Mouse (Mus musculus) MEL (cell line): ENCODE data around the gene Fam78b. TPM values are rescaled to one million over a fixed set of nuclear protein-coding genes. Genes with fewer than 3 reads are reported as not detected.

ENCODE experiments used
- DNase-seq: peaks from one replicate; pipeline ENCODE4 v3.0.0; 2011; ENCODE audit warnings: low read depth, low spot score
- H3K27ac ChIP-seq: 2 replicates; pipeline ENCODE4 v1.5.1; 2012; ENCODE audit warnings: low read depth, mild to moderate bottlenecking, control low read depth, low read length, moderate library complexity; ENCODE audit not compliant: control insufficient read depth
- H3K27me3 ChIP-seq, 2 experiments: fragments of 150-350 bp in 1 of 2; sonication (generic) in 1 of 2; 2 replicates each; pipeline ENCODE4 v1.6.1; 2012; ENCODE audit warnings: low read length in 2 of 2, mild to moderate bottlenecking in 2 of 2, improper control_type of control experiment in 1 of 2, moderate library complexity in 1 of 2; ENCODE audit not compliant: insufficient read depth in 2 of 2, control insufficient read depth in 1 of 2
- H3K36me3 ChIP-seq, 2 experiments: 2 replicates each; pipeline ENCODE4 v1.6.1; 2012 to 2014; ENCODE audit warnings: low read length in 2 of 2, improper control_type of control experiment in 1 of 2, inconsistent platforms in 1 of 2, mild to moderate bottlenecking in 1 of 2; ENCODE audit not compliant: insufficient read depth in 2 of 2, control insufficient read depth in 1 of 2
- H3K4me1 ChIP-seq, 2 experiments: fragments of 150-350 bp in 1 of 2; sonication (generic) in 1 of 2; 2 replicates each; pipeline ENCODE4 v1.6.1; 2012; ENCODE audit warnings: low read length in 2 of 2, improper control_type of control experiment in 1 of 2, mild to moderate bottlenecking in 1 of 2; ENCODE audit not compliant: insufficient read depth in 2 of 2, control insufficient read depth in 1 of 2
- H3K4me3 ChIP-seq, 2 experiments: fragments of 150-350 bp in 1 of 2; sonication (generic) in 1 of 2; 2 replicates each; pipeline ENCODE4 v1.5.1; 2012; ENCODE audit warnings: low read depth in 2 of 2, low read length in 2 of 2, mild to moderate bottlenecking in 2 of 2, moderate library complexity in 2 of 2, control low read depth in 1 of 2, improper control_type of control experiment in 1 of 2; ENCODE audit not compliant: control insufficient read depth in 1 of 2, insufficient read depth in 1 of 2
- H3K79me2 ChIP-seq: 2 replicates; pipeline ENCODE4 v1.6.1; 2012; ENCODE audit warnings: mild to moderate bottlenecking, low read length, moderate library complexity; ENCODE audit not compliant: control insufficient read depth, poor library complexity, insufficient read depth
- H3K9ac ChIP-seq: 2 replicates; pipeline ENCODE4 v1.6.1; 2012; ENCODE audit warnings: low read depth, mild to moderate bottlenecking, control low read depth, low read length, moderate library complexity; ENCODE audit not compliant: control insufficient read depth, poor library complexity, severe bottlenecking
- H3K9me3 ChIP-seq: fragments of 150-350 bp; sonication (generic); replicated peaks from 2 replicates; pipeline ENCODE4 v1.6.1; 2012; ENCODE audit warnings: mild to moderate bottlenecking, low read length, improper control_type of control experiment, moderate library complexity; ENCODE audit not compliant: insufficient read depth
- E2F4 ChIP-seq: IDR thresholded peaks from 2 replicates; pipeline ENCODE4 v1.6.1; 2011; ENCODE audit warnings: low read depth, low read length, improper control_type of control experiment, borderline replicate concordance
- GABPA ChIP-seq: IDR thresholded peaks from 2 replicates; pipeline ENCODE4 v1.6.1; 2012; ENCODE audit warnings: low read depth, mild to moderate bottlenecking, inconsistent platforms, low read length, improper control_type of control experiment, moderate library complexity
- JUND ChIP-seq: IDR thresholded peaks from 2 replicates; pipeline ENCODE4 v1.6.1; 2011; ENCODE audit warnings: low read depth, mild to moderate bottlenecking, improper control_type of control experiment, low read length
- MAFK ChIP-seq: IDR thresholded peaks from 2 replicates; pipeline ENCODE4 v1.6.1; 2011; ENCODE audit warnings: low read depth, mild to moderate bottlenecking, low read length, improper control_type of control experiment, borderline replicate concordance
- MAZ ChIP-seq: IDR thresholded peaks from 2 replicates; pipeline ENCODE4 v1.6.1; 2012; ENCODE audit warnings: low read depth, mild to moderate bottlenecking, inconsistent platforms, low read length, improper control_type of control experiment
- NRF1 ChIP-seq: IDR thresholded peaks from 2 replicates; pipeline ENCODE4 v1.6.1; 2014; ENCODE audit warnings: low read depth, mild to moderate bottlenecking, inconsistent platforms, low read length, improper control_type of control experiment, moderate library complexity; ENCODE audit not compliant: poor library complexity, insufficient read depth, severe bottlenecking
- SIN3A ChIP-seq: IDR thresholded peaks from 2 replicates; pipeline ENCODE4 v1.6.1; 2012; ENCODE audit warnings: low read length, improper control_type of control experiment, inconsistent platforms
- TBP ChIP-seq: IDR thresholded peaks from 2 replicates; pipeline ENCODE4 v1.8.0; 2011; ENCODE audit warnings: low read depth, low read length, improper control_type of control experiment
- TCF12 ChIP-seq: IDR thresholded peaks from 2 replicates; pipeline ENCODE4 v1.6.1; 2014; ENCODE audit warnings: low read depth, mild to moderate bottlenecking, inconsistent platforms, low read length, improper control_type of control experiment, moderate library complexity
- USF2 ChIP-seq, 2 experiments: IDR thresholded peaks; 2 replicates each; pipeline ENCODE4 v1.6.1; 2011 to 2012; ENCODE audit warnings: improper control_type of control experiment in 2 of 2, low read length in 2 of 2, borderline replicate concordance in 1 of 2, inconsistent platforms in 1 of 2, low read depth in 1 of 2, mild to moderate bottlenecking in 1 of 2; ENCODE audit not compliant: insufficient read depth in 1 of 2
- ZMIZ1 ChIP-seq: IDR thresholded peaks from 2 replicates; pipeline ENCODE4 v1.6.1; 2012; ENCODE audit warnings: low read depth, mild to moderate bottlenecking, inconsistent platforms, low read length, improper control_type of control experiment, moderate library complexity
- polyA plus RNA-seq, 2 experiments: library from polyadenylated mRNA; stranded (reverse) in 1 of 2; unstranded in 1 of 2; fragments of >175 nt in 1 of 2; fragments of >200 nt in 1 of 2; gene quantifications; 2 replicates each; pipeline versions ENCODE4 v1.2.1 to v1.2.4; 2012; ENCODE audit warnings: low replicate concordance in 2 of 2, low read depth in 1 of 2; ENCODE audit not compliant: insufficient read length in 2 of 2, insufficient read depth in 1 of 2, missing spikeins in 1 of 2
- total RNA-seq: library from RNA; depleted of rRNA; stranded (reverse); fragments of 300-350 nt; gene quantifications from 2 replicates; pipeline ENCODE4 v1.2.3, GENCODE M21; 2012

The Fam78b gene
- total and polyA plus RNA-seq, 3 experiments: not detected

GRCm38 (mm10) chr1:167104956-167105626 is 103.9 kb downstream of the Fam78b start:
- Histone ChIP-seq H3K4me1 (no peaks in the 10 kb centered on the region), H3K36me3 (no peaks in the 10 kb centered on the region), H3K79me2 (no peaks in the 10 kb centered on the region), H3K9me3 (no peaks in the 10 kb centered on the region), H3K27me3 (no peaks in the 10 kb centered on the region), H3K9ac (no peak overlapping the region), H3K27ac (no peak overlapping the region), H3K4me3 (no peak overlapping the region)
- DNase-seq: no peak
- no peak for TF ChIP-seq MAFK
- no peak for TF ChIP-seq USF2 (IDR thresholded peaks at IDR 0.05; ENCODE audit: borderline replicate concordance in 1 of 2, insufficient read depth in 1 of 2, low read depth in 1 of 2, low read length in 2 of 2)
- no peak for TF ChIP-seq TBP
- TF ChIP-seq NRF1: no peak
- TF ChIP-seq GABPA: no peak
- TF ChIP-seq TCF12: no peak
- TF ChIP-seq E2F4: no peak
- no peak for TF ChIP-seq ZMIZ1
- TF ChIP-seq MAZ: no peak
- no peak for TF ChIP-seq SIN3A

GRCm38 (mm10) chr1:167105916-167106315 is 104.7 kb downstream of the Fam78b start:
- no peak overlapping the region for H3K4me3 ChIP-seq
- H3K27me3 ChIP-seq: no peaks in the 10 kb centered on the region
- H3K79me2 ChIP-seq: no peaks in the 10 kb centered on the region
- H3K36me3 ChIP-seq: no peaks in the 10 kb centered on the region
- H3K9ac ChIP-seq: no peak overlapping the region
- no peaks in the 10 kb centered on the region for H3K4me1 ChIP-seq
- no peaks in the 10 kb centered on the region for H3K9me3 ChIP-seq
- H3K27ac ChIP-seq: no peak overlapping the region
- DNase-seq: no peak
- no peak for TF ChIP-seq JUND

- TF ChIP-seq SIN3A: no peak
- no peak for TF ChIP-seq TBP
- Histone ChIP-seq H3K9me3 (no peaks in the 10 kb centered on the region), H3K27me3 (no peaks in the 10 kb centered on the region), H3K27ac (no peak overlapping the region), H3K79me2 (no peaks in the 10 kb centered on the region), H3K36me3 (no peaks in the 10 kb centered on the region), H3K4me3 (no peak overlapping the region), H3K9ac (no peak overlapping the region), H3K4me1 (no peaks in the 10 kb centered on the region)
- DNase-seq: no peak
Measured at GRCm38 (mm10) chr1:167108973-167109509, 107.8 kb downstream of the Fam78b start.
